Comparison of ENCODE assay signal across 8 mouse cellular contexts in genomic region chr8:106561097-106561865, GRCm38 (mm10). TPM values are rescaled to one million over a fixed set of nuclear protein-coding genes. Genes with fewer than 3 reads are reported as not detected.
DNase-seq lines count a peak whose midpoint lies in the region; ATAC-seq and TF ChIP-seq lines count a peak whose summit lies in the region.

No protein-coding gene starts in this region.

- intact Hi-C loops in gastrocnemius, adult 2 months (cut with DNase I) = loop anchor here (1.0 kb wide), 1 partner anchor 86 kb away; no protein-coding TSS in a partner anchor

- no peak overlapping the region for H3K4me2 ChIP-seq in hindbrain, embryonic 13.5 days
- H3K4me2 ChIP-seq in intestine, embryonic 15.5 days (replicated peaks) = 0 out of 2 replicates have a peak overlapping the region, but pooled peaks have one; percentile 17
- H3K4me2 ChIP-seq in limb, embryonic 12.5 days = 0 out of 2 replicates have a peak overlapping the region, but pooled peaks have one; percentile 16
- no peak overlapping the region for H3K4me2 ChIP-seq in stomach, embryonic 15.5 days

- TF ChIP-seq CTCF in gastrocnemius, adult 2 months (IDR thresholded peaks at IDR 0.05) = peak; percentile 88

- WGBS in hindbrain, embryonic 10.5 days = 32% methylated on average over 21 of the region's 21 CpGs
- 36% methylated on average over 21 of the region's 21 CpGs for WGBS in hindbrain, embryonic 13.5 days
- 24% methylated on average over 21 of the region's 21 CpGs for WGBS in intestine, embryonic 15.5 days
- 24% methylated on average over 21 of the region's 21 CpGs for WGBS in limb, embryonic 12.5 days
- 26% methylated on average over 21 of the region's 21 CpGs for WGBS in stomach, embryonic 15.5 days

- H3K4me1 ChIP-seq in hindbrain, embryonic 10.5 days (replicated peaks) = peaks cover 10% of the 10 kb centered on the region
- no peaks in the 10 kb centered on the region for H3K4me1 ChIP-seq in hindbrain, embryonic 13.5 days (replicated peaks)
- peaks cover 3% of the 10 kb centered on the region; the same call in 1 of the 2 replicates for H3K4me1 ChIP-seq in intestine, embryonic 15.5 days (replicated peaks)
- 0 out of 2 replicates have a peak, but pooled peaks cover 6% of the 10 kb centered on the region for H3K4me1 ChIP-seq in limb, embryonic 12.5 days (replicated peaks)
- peaks cover 8% of the 10 kb centered on the region; the same call in 1 of the 2 replicates for H3K4me1 ChIP-seq in stomach, embryonic 15.5 days

- peaks cover 11% of the 10 kb centered on the region; the same call in 1 of the 2 replicates for H3K9me3 ChIP-seq in hindbrain, embryonic 10.5 days
- H3K9me3 ChIP-seq in hindbrain, embryonic 13.5 days = peaks cover 9% of the 10 kb centered on the region; the same call in 1 of the 2 replicates
- H3K9me3 ChIP-seq in intestine, embryonic 15.5 days = no peaks in the 10 kb centered on the region
- H3K9me3 ChIP-seq in limb, embryonic 12.5 days = peaks cover 11% of the 10 kb centered on the region; the same call in 1 of the 2 replicates
- H3K9me3 ChIP-seq in stomach, embryonic 15.5 days = no peaks in the 10 kb centered on the region

- no peak overlapping the region for H3K9ac ChIP-seq in hindbrain, embryonic 13.5 days
- no peak overlapping the region for H3K9ac ChIP-seq in intestine, embryonic 15.5 days
- H3K9ac ChIP-seq in limb, embryonic 12.5 days (replicated peaks) = no peak overlapping the region
- no peak overlapping the region for H3K9ac ChIP-seq in stomach, embryonic 15.5 days

- ATAC-seq in hindbrain, embryonic 13.5 days (ENCODE audit: low FRiP score) = no peak
- ATAC-seq in intestine, embryonic 15.5 days = peak; percentile 85
- no peak; the same call in 1 of the 2 replicates for ATAC-seq in limb, embryonic 12.5 days (ENCODE audit: insufficient number of reproducible peaks, insufficient read depth, low FRiP score, low TSS enrichment, low read depth)
- ATAC-seq in stomach, embryonic 15.5 days (ENCODE audit: insufficient read depth, low FRiP score, low read depth) = peak; percentile 72

- H3K27me3 ChIP-seq in hindbrain, embryonic 10.5 days (ENCODE audit: insufficient read depth, poor library complexity, severe bottlenecking) = no peaks in the 10 kb centered on the region; the same call in 1 of the 2 replicates
- H3K27me3 ChIP-seq in hindbrain, embryonic 13.5 days = no peaks in the 10 kb centered on the region
- H3K27me3 ChIP-seq in intestine, embryonic 15.5 days (replicated peaks) = no peaks in the 10 kb centered on the region
- no peaks in the 10 kb centered on the region for H3K27me3 ChIP-seq in limb, embryonic 12.5 days
- H3K27me3 ChIP-seq in stomach, embryonic 15.5 days (replicated peaks) = no peaks in the 10 kb centered on the region

- no peak overlapping the region for H3K4me3 ChIP-seq in hindbrain, embryonic 10.5 days
- H3K4me3 ChIP-seq in hindbrain, embryonic 13.5 days = no peak overlapping the region
- no peak overlapping the region; the same call in 1 of the 2 replicates for H3K4me3 ChIP-seq in gastrocnemius, adult 2 months
- H3K4me3 ChIP-seq in intestine, embryonic 15.5 days (replicated peaks) = no peak overlapping the region
- no peak overlapping the region for H3K4me3 ChIP-seq in limb, embryonic 12.5 days (replicated peaks)
- no peak overlapping the region for H3K4me3 ChIP-seq in stomach, embryonic 15.5 days (replicated peaks)

- no peak overlapping the region for H3K27ac ChIP-seq in hindbrain, embryonic 10.5 days
- H3K27ac ChIP-seq in hindbrain, embryonic 13.5 days = no peak overlapping the region
- 0 out of 2 replicates have a peak overlapping the region, but pooled peaks have one; percentile 1 for H3K27ac ChIP-seq in gastrocnemius, adult 2 months
- H3K27ac ChIP-seq in intestine, embryonic 15.5 days = no peak overlapping the region
- no peak overlapping the region for H3K27ac ChIP-seq in limb, embryonic 12.5 days
- peak overlapping the region; percentile 49; the same call in 1 of the 2 replicates for H3K27ac ChIP-seq in stomach, embryonic 15.5 days

- peaks cover 4% of the 10 kb centered on the region; the same call in 1 of the 2 replicates for H3K36me3 ChIP-seq in hindbrain, embryonic 10.5 days
- no peaks in the 10 kb centered on the region for H3K36me3 ChIP-seq in hindbrain, embryonic 13.5 days
- H3K36me3 ChIP-seq in intestine, embryonic 15.5 days = no peaks in the 10 kb centered on the region
- H3K36me3 ChIP-seq in limb, embryonic 12.5 days = peaks cover 23% of the 10 kb centered on the region
- H3K36me3 ChIP-seq in stomach, embryonic 15.5 days = no peaks in the 10 kb centered on the region

- DNase-seq in hindbrain, embryonic 10.5 days (ENCODE audit: low spot score) = peak; percentile 65
- DNase-seq in brain, adult 2 months (ENCODE audit: low read depth, low spot score) = peak; percentile 45
- peak; percentile 87 for DNase-seq in gastrocnemius, adult 2 months
- peak; percentile 63 to 68 for DNase-seq in monocyte, adult 2 months (ENCODE audit: low read depth in 1 of 2, low spot score in 2 of 2)

RNA-seq across cellular contexts. Expression of gene Gm10073, which starts 12.0 kb away (rescaled TPM):
- 6.2 and 8.0 TPM in 2 replicates for polyA plus RNA-seq in hindbrain, embryonic 10.5 days (2016; fragmentation: Nextera tagmentation; extraction: Ambion mirVana)
- 6.1 and 9.5 TPM in 2 replicates for polyA plus RNA-seq in hindbrain, embryonic 13.5 days (2015; fragmentation: Nextera tagmentation; extraction: Ambion mirVana)
- total RNA-seq in gastrocnemius, adult 2 months (2021) = 100 to 1,000 TPM in 1 of 2 experiments, 10 to 100 TPM in 1; 92.2 to 103 TPM
- 15.5 and 20.2 TPM in 2 replicates for polyA plus RNA-seq in intestine, embryonic 15.5 days (2015; fragmentation: Nextera tagmentation; extraction: Ambion mirVana)
- 4.5 and 6.3 TPM in 2 replicates for polyA plus RNA-seq in limb, embryonic 12.5 days (2016; fragmentation: Nextera tagmentation; extraction: Ambion mirVana)
- polyA plus RNA-seq in stomach, embryonic 15.5 days (2015; fragmentation: Nextera tagmentation; extraction: Ambion mirVana) = 11.0 and 48.1 TPM in 2 replicates

RNA-seq across cellular contexts. Expression of gene Cdh1, which starts 41.9 kb away (rescaled TPM):
- 9.0 and 10.5 TPM in 2 replicates for polyA plus RNA-seq in hindbrain, embryonic 10.5 days (2016; fragmentation: Nextera tagmentation; extraction: Ambion mirVana)
- polyA plus RNA-seq in hindbrain, embryonic 13.5 days (2015; fragmentation: Nextera tagmentation; extraction: Ambion mirVana) = 1.7 and 2.3 TPM in 2 replicates
- under 1 TPM; 0.17 to 0.51 TPM for total RNA-seq in gastrocnemius, adult 2 months (2021)
- 152 and 158 TPM in 2 replicates for polyA plus RNA-seq in intestine, embryonic 15.5 days (2015; fragmentation: Nextera tagmentation; extraction: Ambion mirVana)
- polyA plus RNA-seq in limb, embryonic 12.5 days (2016; fragmentation: Nextera tagmentation; extraction: Ambion mirVana) = 13.5 and 15.3 TPM in 2 replicates
- polyA plus RNA-seq in stomach, embryonic 15.5 days (2015; fragmentation: Nextera tagmentation; extraction: Ambion mirVana) = 163 and 189 TPM in 2 replicates

RNA-seq across cellular contexts. Expression of gene Cdh3, which starts 50.6 kb away (rescaled TPM):
- polyA plus RNA-seq in hindbrain, embryonic 10.5 days (2016; fragmentation: Nextera tagmentation; extraction: Ambion mirVana) = 8.2 and 11.3 TPM in 2 replicates
- polyA plus RNA-seq in hindbrain, embryonic 13.5 days (2015; fragmentation: Nextera tagmentation; extraction: Ambion mirVana) = 2.3 and 2.7 TPM in 2 replicates
- under 1 TPM in 1 of 2 experiments, not detected in 1; 0.06 TPM for total RNA-seq in gastrocnemius, adult 2 months (2021)
- 16.2 and 17.5 TPM in 2 replicates for polyA plus RNA-seq in intestine, embryonic 15.5 days (2015; fragmentation: Nextera tagmentation; extraction: Ambion mirVana)
- polyA plus RNA-seq in limb, embryonic 12.5 days (2016; fragmentation: Nextera tagmentation; extraction: Ambion mirVana) = 62.2 and 65.0 TPM in 2 replicates
- polyA plus RNA-seq in stomach, embryonic 15.5 days (2015; fragmentation: Nextera tagmentation; extraction: Ambion mirVana) = 16.3 and 17.2 TPM in 2 replicates

Comparison
In these comparisons a context has a peak if more than half of its experiments do, and no peak if none do; other contexts are left out.
1. H3K27ac ChIP-seq: peak in gastrocnemius, adult 2 months (single experiment) and stomach, embryonic 15.5 days (single experiment); none in hindbrain, embryonic 10.5 days (single experiment), hindbrain, embryonic 13.5 days (single experiment), intestine, embryonic 15.5 days (single experiment) and limb, embryonic 12.5 days (single experiment).
2. ATAC-seq: peak in intestine, embryonic 15.5 days (single experiment) and stomach, embryonic 15.5 days (single experiment); none in hindbrain, embryonic 13.5 days (single experiment) and limb, embryonic 12.5 days (single experiment).
3. H3K4me2 ChIP-seq: peak in intestine, embryonic 15.5 days (single experiment) and limb, embryonic 12.5 days (single experiment); none in hindbrain, embryonic 13.5 days (single experiment) and stomach, embryonic 15.5 days (single experiment).
4. Peak in every context shown above with its lines, with median percentiles within 50 percentile points of each other: DNase-seq.